Mouse (Mus musculus): ENCODE measurements around the gene Rsrc2.

Gene Rsrc2

DNA sequence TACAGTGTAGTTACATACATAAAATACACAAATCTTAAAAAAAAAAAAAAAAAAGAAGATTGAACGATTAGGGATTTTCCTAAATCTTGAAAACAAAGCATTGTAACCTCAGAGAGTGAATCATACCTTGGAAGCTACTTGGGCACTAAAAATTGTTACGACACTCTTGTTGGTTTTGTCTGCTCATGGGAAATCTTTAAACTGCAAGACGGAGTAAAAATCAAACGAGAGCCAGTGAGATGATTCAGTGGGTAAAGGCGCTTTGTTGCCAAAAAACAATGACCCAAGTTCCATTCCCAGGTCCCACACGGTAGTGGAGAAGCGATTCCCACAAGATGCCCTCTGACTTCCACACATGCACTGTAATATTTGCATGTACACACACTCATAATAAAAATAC is 53.0 kb downstream of the Rsrc2 start:
- DNase-seq (ENCODE audit: low read depth) = no peak

DNA sequence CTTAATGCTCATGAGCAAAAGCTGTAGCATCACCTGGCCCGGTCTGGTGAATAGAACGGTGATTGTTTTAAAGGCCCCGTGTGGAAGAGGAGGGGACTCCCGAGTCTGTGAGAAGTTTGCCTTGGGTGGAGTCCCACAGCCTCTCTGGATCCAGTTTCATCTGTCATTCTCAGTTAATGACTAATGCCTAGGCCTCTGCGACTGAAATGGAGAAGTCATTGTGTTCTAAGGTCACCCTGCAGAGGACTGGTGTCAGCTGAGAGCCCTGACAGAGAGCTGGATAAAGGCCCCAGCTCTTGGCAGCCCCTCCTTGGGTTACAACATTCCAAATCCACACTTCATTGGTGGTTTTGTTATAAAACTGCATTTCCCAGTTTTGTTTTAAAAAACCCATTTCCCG is 54.7 kb downstream of the Rsrc2 start:
- no peak for DNase-seq (ENCODE audit: low read depth)

DNA sequence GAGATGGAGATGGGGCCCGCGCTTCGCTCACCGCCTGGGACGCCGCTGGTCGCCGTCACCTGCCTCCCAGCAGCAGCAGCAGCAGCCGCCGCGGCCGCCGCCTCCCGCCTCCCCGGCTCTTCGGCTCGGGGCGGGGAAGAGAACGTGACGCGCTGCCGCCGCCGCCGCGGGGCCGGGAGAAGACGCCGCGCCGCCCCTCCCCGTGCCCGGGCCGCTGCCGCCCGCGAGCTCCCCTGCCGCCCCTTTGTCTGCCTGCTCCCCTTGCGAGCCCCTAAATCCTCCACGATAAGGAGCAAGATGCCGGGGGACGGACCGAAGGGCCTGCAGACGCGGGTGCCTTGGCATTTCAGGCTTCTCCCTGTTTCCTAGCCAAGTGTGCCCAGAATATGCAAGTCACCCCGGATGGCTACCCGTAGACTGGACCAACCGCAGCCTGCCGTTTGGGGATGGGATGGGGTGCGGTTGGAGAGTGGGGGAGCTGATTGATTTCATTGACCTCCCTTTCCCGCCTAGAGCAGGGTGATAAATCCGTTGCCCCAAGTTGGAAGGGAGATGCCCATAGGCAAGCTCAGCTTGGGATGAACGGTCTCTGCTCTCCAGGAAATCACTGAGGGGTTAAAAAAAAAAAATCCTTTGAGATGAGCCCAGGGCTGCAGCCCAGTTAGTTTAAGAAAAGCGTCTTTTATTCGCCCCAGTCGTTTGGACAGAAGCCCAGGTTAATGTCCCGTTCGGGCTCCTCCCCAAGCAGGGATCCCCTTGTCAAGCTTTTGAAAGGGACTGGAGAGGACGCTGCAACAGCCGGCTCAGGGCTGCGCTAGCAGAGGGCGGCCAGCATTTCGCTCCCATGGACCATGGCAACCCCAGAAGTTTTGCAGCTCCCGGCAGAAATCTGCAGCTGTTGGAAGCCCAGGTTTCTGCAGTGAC is 64.7 kb downstream of the Rsrc2 start, which contains the start of gene Clip1:
Clip1 (minus strand) TSS at position 398 of the 924 bp plus-strand sequence.
- DNase-seq (ENCODE audit: low read depth) = peak; percentile 73

DNA sequence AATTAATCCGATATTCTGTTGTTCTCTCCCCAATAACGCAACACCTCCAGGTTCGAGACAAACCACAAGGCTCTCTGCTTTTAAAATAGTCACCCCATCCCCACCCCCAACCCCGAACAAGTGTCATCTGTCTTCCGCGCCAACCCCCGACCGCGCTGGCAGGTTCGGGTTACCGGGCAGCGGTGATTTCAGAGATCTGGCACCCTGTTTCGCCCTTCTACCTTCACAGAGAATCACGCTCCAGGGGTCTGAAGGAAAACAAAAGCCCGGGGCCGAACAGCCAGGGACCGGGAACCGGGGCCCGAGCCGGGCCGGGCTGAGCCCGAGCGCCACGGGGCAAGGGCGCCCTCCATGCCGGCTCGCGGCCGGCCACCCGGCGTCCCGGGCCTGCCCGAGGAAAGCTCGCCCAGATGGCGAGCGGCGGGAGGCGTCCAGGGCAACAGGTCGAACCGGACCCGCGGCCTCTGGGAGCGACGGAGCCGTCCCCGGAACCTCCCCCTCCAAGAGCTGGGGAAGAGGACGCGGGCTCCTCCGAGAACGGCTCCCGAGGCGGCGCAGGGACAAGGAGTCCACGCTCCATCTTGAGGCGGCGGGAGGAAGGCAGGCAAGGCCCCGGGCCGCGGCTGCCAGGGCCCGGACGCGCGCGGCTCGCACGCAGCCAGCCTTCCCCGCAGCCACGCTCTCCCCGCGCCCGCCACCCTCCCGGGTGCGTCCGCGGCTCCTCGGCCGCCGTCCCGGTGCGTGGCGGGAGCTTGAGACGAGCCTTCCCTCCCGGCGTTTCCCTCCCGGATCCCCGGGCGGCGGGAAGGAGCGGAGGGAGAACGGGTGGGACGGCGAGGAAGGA is 65.6 kb downstream of the Rsrc2 start:
- peak; percentile 67 for DNase-seq (ENCODE audit: low read depth)

DNA sequence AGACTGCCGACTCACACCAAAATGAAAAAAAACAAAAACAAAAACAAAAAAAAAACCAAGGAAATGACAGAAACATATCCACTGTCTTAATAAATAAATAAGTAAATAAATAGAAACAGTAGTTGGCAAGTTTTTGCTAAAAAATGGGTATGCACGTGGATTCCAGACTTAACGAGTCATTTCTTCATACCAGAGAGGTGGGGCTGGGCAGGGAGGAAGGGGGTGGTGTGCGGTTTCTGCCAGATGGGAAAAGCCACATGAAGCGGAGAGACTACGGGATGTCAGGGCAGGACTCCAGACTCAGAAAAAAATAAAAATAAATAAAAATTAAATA is 66.2 kb downstream of the Rsrc2 start:
- DNase-seq (ENCODE audit: low read depth) = peak; percentile 23

DNA sequence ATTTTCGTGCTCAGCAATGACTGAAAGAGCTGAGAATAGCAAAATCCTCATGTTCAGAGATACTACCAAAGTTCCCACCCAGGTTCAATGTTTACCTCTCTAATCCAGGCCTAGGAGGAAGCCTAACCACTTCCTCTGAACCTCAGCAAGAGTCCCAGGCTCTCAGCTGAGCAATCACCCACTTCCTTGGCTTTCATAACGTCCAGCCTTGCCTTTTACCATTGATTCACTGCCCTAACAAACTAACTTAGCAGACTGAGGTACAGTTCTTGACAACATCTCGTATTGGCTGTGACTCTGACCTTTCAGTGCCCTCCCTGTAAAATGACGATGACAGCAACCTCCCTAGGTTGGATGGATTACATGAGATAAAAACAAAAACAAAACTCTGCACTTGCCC is 66.8 kb downstream of the Rsrc2 start:
- DNase-seq (ENCODE audit: low read depth) = peak; percentile 70

DNA sequence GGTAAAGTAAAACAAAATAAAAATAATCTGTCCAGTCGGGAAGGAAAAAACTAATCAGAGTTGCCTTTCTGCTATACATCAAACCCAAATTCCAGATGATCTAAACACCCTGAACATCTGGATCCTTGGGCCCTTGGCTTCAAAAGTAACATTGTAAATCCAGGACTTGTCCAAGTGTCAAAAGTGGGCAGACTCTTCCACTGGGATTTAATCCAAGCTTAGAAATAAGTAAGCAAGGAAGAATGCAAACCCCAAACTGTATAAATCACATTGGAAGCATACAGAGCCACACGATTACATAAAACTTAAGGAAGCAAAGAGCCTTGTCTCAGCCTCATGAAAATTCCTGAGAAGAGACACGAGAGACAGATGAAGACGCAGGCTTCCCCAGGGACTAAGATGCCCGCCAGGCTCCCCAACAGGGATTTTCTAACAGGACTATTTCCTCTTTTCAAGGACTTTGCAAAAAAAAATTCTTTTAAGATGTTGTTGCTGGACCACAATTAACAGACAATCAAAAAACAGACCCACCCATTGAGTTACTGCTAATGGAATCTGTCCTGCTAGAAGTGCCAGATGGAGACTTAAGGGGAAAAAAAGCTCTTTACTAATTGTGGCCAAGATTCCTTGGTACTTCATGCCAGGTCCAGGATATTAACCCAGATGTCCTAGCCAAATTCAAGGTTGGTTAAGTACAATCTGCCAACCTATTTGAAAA is 69.5 kb downstream of the Rsrc2 start:
- no peak for DNase-seq (ENCODE audit: low read depth)

DNA sequence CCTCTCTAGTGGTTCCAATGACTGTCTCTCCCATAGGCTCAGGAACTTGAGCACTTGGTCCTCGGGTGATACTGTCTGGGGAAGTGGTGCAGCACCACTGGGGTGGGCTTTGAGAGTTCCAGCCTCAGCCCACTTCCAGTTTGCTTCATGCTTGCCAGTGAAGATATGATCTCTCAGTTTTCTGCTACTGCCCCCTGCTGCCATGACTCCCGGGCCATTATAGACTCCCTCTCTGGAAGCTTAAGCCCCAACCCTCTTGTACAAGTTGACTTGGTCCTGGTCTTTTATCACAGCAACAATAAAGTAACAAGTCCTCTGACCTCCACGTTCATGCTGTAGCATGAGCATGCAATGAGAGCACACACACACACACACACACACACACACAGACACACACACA is 70.1 kb downstream of the Rsrc2 start:
- no peak for DNase-seq (ENCODE audit: low read depth)
